Mouse (Mus musculus): ENCODE data around the gene Tmem59l.
A peak's percentile ranks its signal among the peaks of the same experiment; 100 is the strongest.

Tmem59l gene

DNA sequence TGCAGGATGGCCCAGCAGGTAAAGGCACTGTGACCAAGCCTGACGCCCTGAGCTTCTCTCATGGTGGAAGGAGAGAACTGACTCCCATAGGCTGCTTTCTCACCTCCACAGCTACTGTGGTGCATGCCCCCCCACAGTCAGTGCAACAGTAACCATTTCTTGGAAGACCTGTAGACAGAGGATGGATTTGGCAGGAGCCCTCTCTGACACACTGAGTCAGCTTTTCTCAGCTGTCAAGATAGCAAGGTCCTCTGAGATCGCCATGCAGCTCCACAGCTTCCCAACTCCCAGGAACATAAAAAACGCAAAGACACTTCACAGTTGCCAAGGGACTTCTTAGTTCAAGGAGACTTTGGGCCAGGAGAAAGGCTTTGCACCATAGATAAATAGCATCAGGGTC lies 28.7 kb downstream of the Tmem59l start:
- no peak for DNase-seq

DNA sequence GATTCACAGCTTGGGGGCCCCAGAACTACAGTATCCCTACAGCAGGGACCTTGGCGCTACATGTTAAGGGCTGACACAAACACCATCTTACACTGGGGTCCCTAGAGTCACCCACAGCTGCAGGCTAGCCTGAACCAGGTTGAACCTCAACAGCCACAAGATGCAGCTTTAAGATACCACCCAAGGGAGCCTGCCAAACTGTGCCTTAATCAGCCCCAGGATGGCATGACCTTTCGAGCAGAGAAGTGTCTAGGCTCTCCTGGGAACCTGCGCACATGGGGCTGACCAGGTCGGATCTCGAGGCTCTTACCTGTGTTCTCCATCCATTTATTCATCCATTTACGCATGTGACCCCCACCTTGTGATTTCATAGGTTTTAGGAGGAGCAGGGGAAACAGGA lies 29.3 kb downstream of the Tmem59l start:
- DNase-seq, result no peak

DNA sequence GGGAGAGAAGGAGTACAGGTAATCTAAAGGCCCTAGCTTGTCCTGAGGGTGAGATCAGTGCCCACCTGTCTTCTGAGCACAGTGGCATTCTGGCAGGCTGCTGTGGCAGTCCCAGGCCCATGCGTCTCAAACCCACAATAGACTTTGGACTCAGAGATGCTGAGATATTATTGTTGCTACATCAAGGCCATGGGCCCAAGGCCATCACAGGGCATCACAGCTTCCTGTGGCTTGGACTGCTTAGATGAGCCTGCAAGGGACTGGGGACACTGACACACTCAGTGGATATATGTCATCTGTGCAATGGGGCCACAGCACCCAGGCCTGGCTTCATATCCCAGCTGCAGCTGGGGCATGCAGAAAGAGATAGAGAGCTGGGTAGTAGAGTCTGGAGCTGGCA lies 30.2 kb downstream of the Tmem59l start:
- DNase-seq, result no peak

- no peak for DNase-seq
Observed at GRCm38 (mm10) chr8:70453852-70454251, 33.3 kb downstream of the Tmem59l start.

- no peak for DNase-seq
Observed at GRCm38 (mm10) chr8:70452196-70452966, 34.8 kb downstream of the Tmem59l start.

GRCm38 (mm10) chr8:70447639-70448420 lies 39.3 kb downstream of the Tmem59l start:
- peak in 1 of 2 experiments; percentile 6 for DNase-seq

- no peak for DNase-seq
Observed at GRCm38 (mm10) chr8:70445988-70446387, 41.2 kb downstream of the Tmem59l start.

DNA sequence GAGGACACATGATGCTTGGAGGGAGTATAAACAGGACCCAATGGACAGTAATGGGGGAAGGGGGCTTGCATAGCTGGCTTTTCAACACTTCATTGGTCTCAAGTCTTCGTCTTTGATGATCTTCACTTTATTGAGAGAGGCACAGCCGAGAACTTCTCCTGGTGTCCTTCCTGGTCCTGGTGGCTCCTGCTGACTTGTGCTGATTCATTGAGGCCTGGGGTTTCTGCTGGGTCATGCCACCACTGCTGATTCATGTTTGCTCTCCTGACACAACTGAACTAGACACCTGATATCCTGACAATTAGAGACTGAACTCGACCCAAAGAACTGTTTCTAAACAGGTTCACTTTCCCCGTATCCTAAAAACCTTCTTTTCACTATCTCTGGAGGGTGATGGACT lies 43.8 kb downstream of the Tmem59l start:
- DNase-seq, result no peak

- DNase-seq, result no peak
Observed at GRCm38 (mm10) chr8:70441565-70441964, 45.6 kb downstream of the Tmem59l start.

DNA sequence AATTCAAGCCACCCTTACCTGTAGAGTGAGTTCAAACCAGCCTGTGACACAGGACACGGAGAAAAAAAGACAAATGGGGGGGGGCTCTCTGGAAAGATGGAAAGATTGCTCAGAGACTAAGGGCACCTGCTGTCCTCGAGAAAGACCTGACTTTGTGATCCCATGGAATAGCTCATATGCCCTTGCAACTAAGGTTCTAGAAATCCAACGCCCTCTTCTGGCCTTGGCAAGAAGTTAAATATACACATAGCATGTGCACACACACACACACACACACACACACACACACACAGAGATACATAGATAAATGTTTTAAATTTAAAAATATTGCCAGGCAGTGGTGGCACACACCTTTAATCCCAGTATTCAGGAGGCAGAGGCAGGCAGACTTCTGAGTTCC lies 46.9 kb downstream of the Tmem59l start:
- no peak for DNase-seq

- no peak for DNase-seq
Observed at GRCm38 (mm10) chr8:70439848-70440179, 47.3 kb downstream of the Tmem59l start.

- peak; percentile 96 to 98 for DNase-seq
Observed at GRCm38 (mm10) chr8:70439055-70439847, 47.9 kb downstream of the Tmem59l start, which contains the start of gene Crtc1. TSS of gene Crtc1 (minus strand) at chr8:70439579.

- DNase-seq, result no peak
Observed at GRCm38 (mm10) chr8:70438423-70438822, 48.7 kb downstream of the Tmem59l start.

DNA sequence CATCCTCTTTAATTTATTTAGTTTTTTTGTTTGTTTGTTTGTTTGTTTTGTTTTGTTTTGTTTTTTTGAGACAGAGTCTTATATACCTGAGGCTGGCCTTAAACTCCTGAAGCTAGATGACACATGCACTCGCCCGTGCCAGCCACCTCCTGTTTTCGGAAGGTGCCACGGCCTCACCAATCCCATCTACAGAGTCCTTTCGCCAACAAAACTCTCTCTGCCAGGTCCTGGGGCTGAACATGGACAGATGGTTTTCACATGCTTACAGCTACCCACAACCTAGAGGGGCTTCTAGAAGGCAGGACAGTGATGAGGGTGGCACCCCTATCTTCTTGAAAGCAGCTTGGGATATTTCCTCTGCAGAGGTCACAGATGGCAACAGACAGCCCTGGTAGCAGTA lies 52.0 kb downstream of the Tmem59l start:
- no peak for DNase-seq
